Mouse (Mus musculus) adrenal gland, postnatal 0 days (tissue): Measurements from ENCODE around the gene Ing5. TPM values are rescaled to one million over a fixed set of nuclear protein-coding genes. Genes with fewer than 3 reads are reported as not detected.

Experiments
- polyA plus RNA-seq: library from polyadenylated mRNA; unstranded; fragments of >200 nt; fragmentation: Nextera tagmentation; extraction: Ambion mirVana; gene quantifications from 2 replicates; pipeline ENCODE4 v1.2.1, GENCODE M21; 2015

Ing5 gene
- polyA plus RNA-seq, result 7.0 and 7.7 TPM in 2 replicates

GRCm38 (mm10) chr1:93803556-93804507 lies at the start of gene Ing5:
Gene Ing5 (plus strand): TSS chr1:93803965.

GRCm38 (mm10) chr1:93754573-93755290 lies 49.0 kb upstream of the Ing5 start, which contains the start of gene Thap4:
Gene Thap4 (minus strand): TSS chr1:93754864.

GRCm38 (mm10) chr1:93801741-93802238 lies 2.0 kb upstream of the Ing5 start, which contains the start of gene Dtymk:
Gene Dtymk (minus strand): TSS chr1:93801934.

GRCm38 (mm10) chr1:93824609-93825008 lies 20.8 kb downstream of the Ing5 start, which contains the start of gene D2hgdh:
Gene D2hgdh (plus strand): TSS chr1:93824909.

GRCm38 (mm10) chr1:93861048-93861447 lies 57.3 kb downstream of the Ing5 start, which contains the start of gene Gal3st2:
Gene Gal3st2 (plus strand): TSS chr1:93861306.

Other genes starting within 250 kb of the Ing5 start
- gene Stk25, start 145.3 kb upstream of the Ing5 start, polyA plus RNA-seq, result 135 and 159 TPM in 2 replicates
- gene Bok, start 118.3 kb upstream of the Ing5 start, polyA plus RNA-seq, result 54.1 and 62.1 TPM in 2 replicates
- gene Atg4b, start 52.5 kb upstream of the Ing5 start, polyA plus RNA-seq, result 64.2 and 79.9 TPM in 2 replicates
- gene Thap4, start 49.1 kb upstream of the Ing5 start, polyA plus RNA-seq, result 33.5 and 51.4 TPM in 2 replicates
- gene Dtymk, start 2.0 kb upstream of the Ing5 start, polyA plus RNA-seq, result 206 and 220 TPM in 2 replicates
- gene D2hgdh, start 20.9 kb downstream of the Ing5 start, polyA plus RNA-seq, result 12.4 and 27.5 TPM in 2 replicates
- not detected in 2 replicates for gene Gal3st2, start 57.3 kb downstream of the Ing5 start, polyA plus RNA-seq
- gene Gal3st2b, start 114.3 kb downstream of the Ing5 start, polyA plus RNA-seq, result not detected in 2 replicates
- gene Gal3st2c, start 186.5 kb downstream of the Ing5 start, polyA plus RNA-seq, result not detected in 2 replicates
- not detected in 2 replicates for gene Neu4, start 216.5 kb downstream of the Ing5 start, polyA plus RNA-seq
- gene Pdcd1, start 248.6 kb downstream of the Ing5 start, polyA plus RNA-seq, result 0.08 TPM in 1 of 2 replicates, not detected in the other